Mouse (Mus musculus) E14TG2a.4 (cell line): ENCODE measurements at regions not wholly inside any gene's neighbourhood (a gene's known extent, or its start where the extent isn't known, plus 50 kb on each side); places are given as distances from the start of the nearest gene placed in this dataset.

Experiments used
- H3K27me3 ChIP-seq: 2 replicates; pipeline ENCODE4 v1.6.1; 2014; ENCODE audit warnings: low read length, control low read depth; ENCODE audit not compliant: insufficient read depth
- H3K36me3 ChIP-seq: 2 replicates; pipeline ENCODE4 v1.6.1; 2014; ENCODE audit warnings: low read length, control low read depth; ENCODE audit not compliant: insufficient read depth
- H3K4me1 ChIP-seq: replicated peaks from 2 replicates; pipeline ENCODE4 v1.6.1; 2014; ENCODE audit warnings: low read depth, low read length, control low read depth
- H3K4me3 ChIP-seq: replicated peaks from 2 replicates; pipeline ENCODE4 v1.5.1; 2014; ENCODE audit warnings: mild to moderate bottlenecking, low read length
- H3K9me3 ChIP-seq: 2 replicates; pipeline ENCODE4 v1.6.1; 2014; ENCODE audit warnings: low read length, control low read depth
- CTCF ChIP-seq: conservative IDR thresholded peaks from 2 replicates; pipeline ENCODE4 v1.5.1; 2014; ENCODE audit warnings: low read length
- NANOG ChIP-seq: IDR thresholded peaks from 2 replicates; pipeline ENCODE4 v1.6.1; 2014; ENCODE audit warnings: borderline replicate concordance, low read length, mixed read lengths
- POU5F1 ChIP-seq: IDR thresholded peaks from 2 replicates; pipeline ENCODE4 v1.6.1; 2014; ENCODE audit warnings: low read length, borderline replicate concordance

DNA sequence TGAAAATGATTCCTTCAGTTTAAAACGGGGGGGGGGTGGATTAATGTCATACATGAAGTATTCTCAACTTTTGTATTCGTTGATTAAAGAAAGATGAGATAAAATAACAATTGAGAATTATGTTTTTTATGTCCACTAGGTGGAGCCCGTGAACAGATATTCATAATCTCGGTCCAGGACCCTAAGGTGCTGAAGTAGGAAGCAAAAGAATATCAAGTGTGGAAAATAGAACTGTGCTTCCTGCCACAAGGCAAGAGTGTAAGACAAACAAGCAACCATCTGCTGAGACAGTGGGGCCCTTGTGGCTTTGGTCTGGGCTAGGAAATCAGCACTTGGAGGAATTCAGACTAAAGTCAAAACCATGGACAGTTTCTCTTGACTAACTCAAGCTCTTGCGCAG lies 50.9 kb upstream of the Kap start:
- no peaks in the 10 kb centered on the region for H3K9me3 ChIP-seq

DNA sequence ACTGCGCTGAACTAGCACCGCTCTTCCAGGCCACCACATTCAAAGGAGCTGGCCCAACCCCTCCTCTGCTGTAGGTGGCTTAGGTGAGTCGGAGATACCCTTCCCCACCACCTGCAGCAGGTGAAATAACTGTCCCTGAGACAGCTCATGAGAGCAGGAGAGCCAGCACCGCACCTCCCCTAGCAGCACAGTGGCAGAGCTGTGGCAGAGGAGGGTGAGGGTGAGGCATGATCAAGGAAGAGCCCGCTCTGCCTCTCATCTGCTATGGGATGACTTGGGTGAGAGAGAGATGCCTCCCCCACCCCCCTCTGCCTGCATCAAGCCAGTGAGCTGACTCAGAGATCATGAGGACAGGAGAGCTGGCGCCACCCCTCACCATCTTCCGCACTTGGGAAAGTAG lies 81.1 kb upstream of the Kap start:
- H3K27me3 ChIP-seq = no peaks in the 10 kb centered on the region
- TF ChIP-seq POU5F1 = no peak
- TF ChIP-seq CTCF = no peak
- no peak for TF ChIP-seq NANOG
- no peak overlapping the region for H3K4me3 ChIP-seq
- no peaks in the 10 kb centered on the region for H3K36me3 ChIP-seq
- peaks cover 9% of the 10 kb centered on the region for H3K4me1 ChIP-seq
- peaks cover 6% of the 10 kb centered on the region for H3K9me3 ChIP-seq

More for the DNA sequence above, 50.9 kb upstream of the Kap start:
- TF ChIP-seq CTCF (peak; percentile 24), POU5F1 (no peak)
- Histone ChIP-seq H3K4me1 (no peaks in the 10 kb centered on the region), H3K27me3 (0 out of 2 replicates have a peak, but pooled peaks cover 4% of the 10 kb centered on the region), H3K4me3 (no peak overlapping the region), H3K36me3 (no peaks in the 10 kb centered on the region)

DNA sequence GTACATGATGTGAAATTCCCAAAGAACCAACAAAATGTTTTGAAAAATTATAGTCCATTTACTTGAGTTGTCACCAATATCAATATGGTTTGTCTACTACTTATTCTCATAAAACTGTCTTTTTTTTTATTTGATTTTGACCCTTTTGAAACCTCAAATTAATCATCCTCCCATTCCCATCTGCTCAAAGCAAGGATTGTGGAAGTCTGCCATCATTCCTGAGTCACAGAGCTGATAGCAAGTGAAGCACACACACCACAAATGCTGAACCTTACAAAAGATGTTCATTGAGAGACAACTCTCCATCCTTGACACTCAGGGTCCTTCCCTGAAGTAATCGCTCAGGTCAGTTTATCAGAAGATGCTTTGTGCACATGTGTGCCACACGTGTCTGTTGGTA lies 82.1 kb upstream of the Kap start:
- peaks cover 9% of the 10 kb centered on the region for H3K4me1 ChIP-seq
- peaks cover 6% of the 10 kb centered on the region for H3K9me3 ChIP-seq
- H3K4me3 ChIP-seq = no peak overlapping the region
- H3K36me3 ChIP-seq = no peaks in the 10 kb centered on the region
- TF ChIP-seq POU5F1 (no peak), CTCF (no peak), NANOG (no peak)
- no peaks in the 10 kb centered on the region for H3K27me3 ChIP-seq

DNA sequence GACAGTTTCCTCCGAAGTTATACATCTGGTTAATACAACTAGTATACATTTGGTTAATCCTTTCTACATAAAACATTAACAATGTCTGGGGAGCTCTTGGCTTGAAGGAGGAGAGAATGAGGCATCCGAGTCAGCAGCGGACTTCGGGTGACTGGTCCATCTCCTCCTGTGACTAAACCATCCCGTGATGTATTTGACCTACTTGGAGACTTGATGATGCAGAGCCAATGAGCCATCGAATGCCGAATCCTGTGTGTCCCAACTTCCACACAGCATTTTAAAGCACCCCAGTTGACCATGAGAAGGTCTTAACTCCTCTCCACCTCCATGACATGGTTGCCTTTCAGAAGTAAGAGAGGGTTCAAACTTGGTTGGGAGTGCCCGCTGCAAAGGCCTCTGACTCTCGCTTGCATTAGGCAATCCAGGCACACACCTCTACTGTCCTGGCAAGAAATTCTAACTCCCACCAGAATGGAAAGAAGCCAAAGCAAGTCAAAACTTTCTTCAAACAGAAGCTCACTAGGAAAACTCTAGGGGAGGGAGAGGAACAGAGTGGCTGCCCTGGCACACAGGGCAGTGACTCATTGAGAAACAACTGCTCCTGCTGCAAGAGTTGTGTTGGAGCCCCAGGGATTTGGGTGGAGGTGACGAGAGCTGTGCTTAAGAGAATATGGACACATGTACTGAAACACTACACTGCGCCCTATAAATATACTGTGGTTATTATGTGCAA lies 75.4 kb upstream of the Etv6 start:
- Histone ChIP-seq H3K36me3 (no peaks in the 10 kb centered on the region), H3K4me1 (peaks cover 32% of the 10 kb centered on the region), H3K4me3 (no peak overlapping the region), H3K9me3 (no peaks in the 10 kb centered on the region), H3K27me3 (no peaks in the 10 kb centered on the region)
- no peak for TF ChIP-seq CTCF
- no peak for TF ChIP-seq POU5F1
- no peak for TF ChIP-seq NANOG

DNA sequence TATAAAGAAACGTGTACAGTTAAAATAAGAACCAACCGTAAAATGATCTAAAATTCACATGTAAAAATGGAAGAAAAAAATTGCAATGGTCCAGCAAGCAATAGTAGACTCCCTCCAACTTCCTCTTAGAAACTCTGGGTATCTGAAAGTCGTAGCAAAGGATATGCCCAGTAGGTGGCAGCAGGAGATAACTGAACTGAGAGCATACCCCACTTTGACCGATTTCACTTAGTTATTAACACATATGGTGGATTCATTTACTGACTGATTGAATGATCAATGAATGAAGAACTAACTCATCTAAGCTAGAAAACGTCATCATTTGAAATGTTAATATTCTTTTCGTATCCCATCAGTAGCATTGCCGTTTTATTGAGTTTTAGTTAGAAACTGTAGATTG lies 74.8 kb upstream of the Etv6 start:
- no peaks in the 10 kb centered on the region for H3K36me3 ChIP-seq
- no peaks in the 10 kb centered on the region for H3K9me3 ChIP-seq
- TF ChIP-seq CTCF (peak; percentile 43), POU5F1 (no peak)
- no peaks in the 10 kb centered on the region for H3K27me3 ChIP-seq
- H3K4me3 ChIP-seq = no peak overlapping the region
- H3K4me1 ChIP-seq = peaks cover 32% of the 10 kb centered on the region

DNA sequence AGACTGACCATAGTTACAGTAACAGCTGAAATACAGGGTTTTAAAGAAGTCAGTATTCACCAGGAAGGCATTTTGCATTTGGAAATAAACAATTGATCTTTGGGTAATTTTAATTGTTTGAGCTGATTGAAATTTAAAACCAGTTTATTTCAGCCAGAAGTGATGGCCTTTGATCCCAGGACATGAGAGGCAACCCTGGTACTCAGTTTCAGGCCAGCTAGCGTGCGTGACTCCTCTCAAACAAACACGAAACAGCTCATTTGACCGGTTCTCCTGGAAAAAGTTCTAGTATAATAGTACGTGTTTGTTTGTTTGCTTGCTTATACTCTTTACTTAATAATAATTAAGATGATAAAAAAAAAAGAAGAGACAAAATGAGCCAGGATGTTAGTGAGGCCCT lies 72.9 kb upstream of the Etv6 start:
- Histone ChIP-seq H3K4me1 (peaks cover 32% of the 10 kb centered on the region), H3K27me3 (no peaks in the 10 kb centered on the region), H3K36me3 (no peaks in the 10 kb centered on the region), H3K4me3 (no peak overlapping the region), H3K9me3 (peaks cover 8% of the 10 kb centered on the region)
- TF ChIP-seq CTCF = no peak
- TF ChIP-seq POU5F1 = no peak
- TF ChIP-seq NANOG = no peak

DNA sequence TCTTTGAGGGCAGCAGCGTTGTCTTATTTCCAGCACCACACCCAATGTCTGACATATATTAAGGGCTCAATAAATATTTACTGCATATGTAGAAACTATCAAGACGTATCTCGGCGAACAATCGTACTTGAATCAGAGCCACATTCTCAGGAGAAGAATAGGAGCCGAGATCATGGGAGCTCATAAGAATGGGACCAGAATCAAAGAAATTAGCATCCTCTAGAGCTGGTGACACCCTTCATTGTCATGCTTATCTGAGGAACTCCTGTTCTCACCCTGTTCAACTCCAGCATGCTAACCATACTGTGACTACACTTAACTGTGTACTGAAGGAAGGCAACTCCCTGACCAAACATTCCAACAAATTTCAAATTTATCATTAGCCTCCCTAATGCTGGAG lies 72.2 kb upstream of the Etv6 start:
- H3K4me1 ChIP-seq = peaks cover 32% of the 10 kb centered on the region
- H3K36me3 ChIP-seq = no peaks in the 10 kb centered on the region
- H3K27me3 ChIP-seq = 0 out of 2 replicates have a peak, but pooled peaks cover 4% of the 10 kb centered on the region
- H3K9me3 ChIP-seq = peaks cover 8% of the 10 kb centered on the region
- peak; percentile 78; the same call in 1 of the 2 replicates for TF ChIP-seq NANOG
- TF ChIP-seq CTCF = no peak
- TF ChIP-seq POU5F1 = peak; percentile 61; the same call in 1 of the 2 replicates
- H3K4me3 ChIP-seq = no peak overlapping the region

DNA sequence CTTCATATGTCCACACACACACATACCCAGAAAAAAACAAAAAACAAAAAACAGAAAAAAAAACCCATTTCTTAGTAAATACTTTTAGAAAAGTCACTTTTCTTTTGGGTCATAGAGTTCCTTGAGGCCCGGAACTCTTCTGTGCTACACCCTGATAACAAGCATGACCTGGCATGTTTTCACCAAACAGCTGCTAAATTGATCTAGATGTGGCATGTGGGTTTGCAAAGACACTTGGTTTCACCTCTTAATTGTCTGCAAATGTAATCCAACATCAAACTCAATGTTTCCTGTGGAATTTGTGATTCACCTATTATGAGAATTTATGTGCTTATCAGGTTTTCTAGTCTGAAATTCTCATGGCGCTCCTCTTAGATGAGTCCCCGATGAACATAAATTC lies 68.2 kb upstream of the Etv6 start:
- 0 out of 2 replicates have a peak, but pooled peaks cover 4% of the 10 kb centered on the region for H3K27me3 ChIP-seq
- peaks cover 8% of the 10 kb centered on the region for H3K9me3 ChIP-seq
- TF ChIP-seq NANOG (no peak), POU5F1 (no peak)
- H3K4me1 ChIP-seq = peaks cover 25% of the 10 kb centered on the region
- H3K36me3 ChIP-seq = no peaks in the 10 kb centered on the region
- H3K4me3 ChIP-seq = no peak overlapping the region
